Mouse (Mus musculus) forebrain, embryonic 13.5 days (tissue): ENCODE results near the gene Crtc1. TPM values are rescaled to one million over a fixed set of nuclear protein-coding genes. Genes with fewer than 3 reads are reported as not detected.

Source experiments
- ATAC-seq: fragments of 200-750 bp; cut with Nextera tagmentation; 2 replicates; pipeline ENCODE4 v1.8.0; 2017
- H3K27ac ChIP-seq: fragments of 300-500 bp; sonication (generic); 2 replicates; pipeline ENCODE4 v1.5.1; 2015; ENCODE audit warnings: inconsistent platforms, mild to moderate bottlenecking, moderate library complexity
- H3K27me3 ChIP-seq: fragments of 300-500 bp; sonication (generic); 2 replicates; pipeline ENCODE4 v1.6.1; 2015; ENCODE audit warnings: mild to moderate bottlenecking, inconsistent platforms
- H3K36me3 ChIP-seq: fragments of 300-500 bp; sonication (generic); 2 replicates; pipeline ENCODE4 v1.6.1; 2015; ENCODE audit warnings: mild to moderate bottlenecking, inconsistent platforms; ENCODE audit not compliant: poor library complexity, severe bottlenecking
- H3K4me1 ChIP-seq: fragments of 300-500 bp; sonication (generic); 2 replicates; pipeline ENCODE4 v1.6.1; 2015; ENCODE audit warnings: inconsistent platforms
- H3K4me2 ChIP-seq: fragments of 300-500 bp; sonication (generic); 2 replicates; pipeline ENCODE4 v1.6.1; 2015; ENCODE audit warnings: inconsistent platforms, mild to moderate bottlenecking, moderate library complexity
- H3K4me3 ChIP-seq: fragments of 300-500 bp; sonication (generic); 2 replicates; pipeline ENCODE4 v1.5.1; 2015; ENCODE audit warnings: mild to moderate bottlenecking, inconsistent platforms
- H3K9ac ChIP-seq: fragments of 300-500 bp; sonication (generic); 2 replicates; pipeline ENCODE4 v1.6.1; 2015; ENCODE audit warnings: mild to moderate bottlenecking, inconsistent platforms
- H3K9me3 ChIP-seq: fragments of 300-500 bp; sonication (generic); replicated peaks from 2 replicates; pipeline ENCODE4 v1.6.1; 2016; ENCODE audit warnings: inconsistent platforms
- WGBS: fragments of 180-500 bp; shearing (Covaris S2); methylation state at CpG from one replicate; pipeline ENCODE4 v1.1.7; 2015; 5-methylcytosine and 5-hydroxymethylcytosine counted together
- polyA plus RNA-seq: library from polyadenylated mRNA; unstranded; fragments of >200 nt; fragmentation: Nextera tagmentation; extraction: Ambion mirVana; gene quantifications from 2 replicates; pipeline ENCODE4 v1.2.1, GENCODE M21; 2015

Gene Crtc1
- polyA plus RNA-seq, 1 experiment from 2014 or later = 23.4 TPM

DNA sequence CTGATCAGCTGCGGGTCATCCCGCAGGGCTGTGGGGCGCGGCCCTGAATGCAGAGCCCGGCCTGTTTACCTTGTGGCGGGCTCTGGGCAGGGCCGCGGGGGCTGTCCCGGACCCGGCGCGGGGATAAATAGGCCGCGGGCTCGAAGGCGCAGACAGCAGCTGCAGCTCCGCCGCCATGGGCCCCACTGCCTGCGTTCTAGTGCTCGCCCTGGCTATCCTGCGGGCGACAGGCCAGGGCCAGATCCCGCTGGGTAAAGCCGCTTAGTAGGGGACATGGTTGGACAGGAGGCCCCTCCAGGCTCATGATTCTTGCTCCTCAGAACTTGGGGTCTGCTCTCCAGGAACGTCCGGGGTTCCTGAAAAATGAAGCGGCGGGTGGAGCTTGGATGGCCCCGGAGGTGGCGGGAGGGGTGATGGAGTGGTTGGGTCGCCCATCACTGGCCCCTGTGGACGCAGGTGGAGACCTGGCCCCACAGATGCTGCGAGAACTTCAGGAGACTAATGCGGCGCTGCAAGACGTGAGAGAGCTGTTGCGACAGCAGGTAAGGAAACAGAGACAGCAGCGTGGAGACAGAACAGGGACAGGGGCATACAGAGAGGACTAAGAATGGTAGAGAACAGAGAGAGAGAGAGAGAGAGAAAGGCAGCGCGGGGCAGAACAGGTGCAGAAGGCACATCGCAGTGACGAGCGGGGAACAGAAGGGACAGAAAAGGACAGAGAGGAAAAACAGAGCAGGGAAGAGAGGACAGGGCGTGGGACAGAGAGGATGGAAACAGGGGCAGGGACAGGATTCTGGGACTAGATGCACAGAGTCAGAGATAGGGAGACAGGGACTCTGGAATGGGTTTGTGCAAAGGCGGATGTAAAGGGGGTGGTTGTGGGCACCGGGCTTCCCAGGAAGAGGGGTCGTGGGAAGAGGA, 65.7 kb downstream of the Crtc1 start, which contains the start of gene Comp:
TSS of gene Comp (plus strand) at position 162 of the 921 bp plus-strand sequence.
- Histone ChIP-seq H3K36me3 (no peaks in the 10 kb centered on the region), H3K4me1 (peaks cover 25% of the 10 kb centered on the region), H3K27me3 (peaks cover 90% of the 10 kb centered on the region), H3K4me2 (peak within 1 kb of the TSS; percentile 56), H3K9me3 (no peaks in the 10 kb centered on the region), H3K4me3 (peak within 1 kb of the TSS; percentile 35), H3K27ac (no peak within 1 kb of the TSS), H3K9ac (no peak within 1 kb of the TSS)
- no peak for ATAC-seq
- whole genome bisulfite sequencing = 3% methylated on average over 44 of the region's 47 CpGs

DNA sequence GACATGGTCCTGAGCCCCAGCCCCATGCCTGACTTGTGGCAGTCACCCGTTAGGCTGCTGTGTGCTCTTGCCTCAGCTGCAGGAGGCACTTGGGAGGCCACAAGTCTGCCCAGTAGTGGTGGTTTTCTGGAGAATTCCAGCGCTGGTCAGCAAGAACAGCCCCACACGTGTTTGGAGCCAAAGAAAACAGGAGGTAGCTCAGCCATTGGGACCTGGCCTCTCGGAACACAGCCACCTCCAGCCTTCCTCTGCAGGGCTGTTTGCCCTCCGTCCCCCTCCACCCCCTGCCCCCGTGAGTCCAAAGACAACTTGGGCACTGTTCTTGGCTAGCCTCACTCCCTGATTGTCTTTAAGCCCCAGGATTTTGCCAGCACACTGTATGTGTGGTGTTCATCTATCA, 67.4 kb downstream of the Crtc1 start:
- no peak for ATAC-seq
- Histone ChIP-seq H3K4me2 (no peak overlapping the region), H3K27me3 (peaks cover 81% of the 10 kb centered on the region), H3K4me3 (no peak overlapping the region), H3K9ac (no peak overlapping the region), H3K36me3 (no peaks in the 10 kb centered on the region), H3K4me1 (peaks cover 25% of the 10 kb centered on the region), H3K27ac (no peak overlapping the region), H3K9me3 (no peaks in the 10 kb centered on the region)
- WGBS = 31% methylated on average over 6 of the region's 6 CpGs

DNA sequence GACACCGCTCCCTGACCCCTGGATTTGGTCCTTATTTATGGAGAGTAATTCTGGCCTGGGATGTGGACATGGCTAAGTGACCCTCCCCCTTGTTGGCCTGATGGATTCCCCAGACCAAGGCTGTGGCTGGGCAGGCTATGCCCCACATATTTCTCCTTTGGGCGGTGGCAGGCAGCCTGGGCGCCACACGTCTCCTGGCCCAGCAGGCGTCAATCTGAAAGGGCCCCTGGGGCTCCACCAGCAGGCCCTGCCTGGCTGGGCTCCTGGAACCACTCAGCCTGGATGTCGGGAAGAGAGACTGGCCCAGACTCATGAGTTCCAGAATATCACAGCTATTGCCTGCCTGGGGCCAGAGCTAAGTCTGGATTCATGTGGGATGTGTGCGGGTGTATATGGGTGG, 68.9 kb downstream of the Crtc1 start:
- Histone ChIP-seq H3K27me3 (peaks cover 74% of the 10 kb centered on the region), H3K4me1 (peaks cover 19% of the 10 kb centered on the region), H3K4me3 (no peak overlapping the region), H3K4me2 (no peak overlapping the region), H3K36me3 (no peaks in the 10 kb centered on the region), H3K9ac (no peak overlapping the region), H3K9me3 (no peaks in the 10 kb centered on the region), H3K27ac (no peak overlapping the region)
- ATAC-seq = no peak
- WGBS = 81% methylated on average over 7 of the region's 7 CpGs

DNA sequence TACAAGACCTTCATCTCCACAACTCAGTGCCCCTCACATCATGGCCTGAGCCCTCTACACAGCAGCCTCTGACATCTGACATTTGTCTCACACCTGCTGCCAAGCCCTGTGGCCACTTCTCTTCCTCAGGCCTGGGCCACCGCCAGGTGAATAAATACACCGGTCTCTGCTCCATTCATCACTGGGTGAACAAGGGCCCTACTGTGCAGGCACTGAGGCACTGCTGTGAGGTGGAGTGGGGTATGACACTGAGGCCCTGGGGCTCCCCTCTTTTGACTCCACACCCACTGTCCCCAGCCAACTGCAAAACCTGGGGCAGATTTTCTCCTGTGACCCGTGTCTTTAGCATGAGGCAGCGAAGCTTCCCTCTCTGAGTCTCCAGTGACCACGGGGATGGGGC, 72.8 kb downstream of the Crtc1 start:
- no peaks in the 10 kb centered on the region for H3K9me3 ChIP-seq
- H3K36me3 ChIP-seq = no peaks in the 10 kb centered on the region
- H3K9ac ChIP-seq = 0 out of 2 replicates have a peak overlapping the region, but pooled peaks have one; percentile 27
- WGBS = 59% methylated on average over 5 of the region's 5 CpGs
- H3K4me2 ChIP-seq = no peak overlapping the region
- no peaks in the 10 kb centered on the region for H3K4me1 ChIP-seq
- no peak overlapping the region for H3K27ac ChIP-seq
- no peak for ATAC-seq
- H3K4me3 ChIP-seq = no peak overlapping the region
- peaks cover 38% of the 10 kb centered on the region for H3K27me3 ChIP-seq

DNA sequence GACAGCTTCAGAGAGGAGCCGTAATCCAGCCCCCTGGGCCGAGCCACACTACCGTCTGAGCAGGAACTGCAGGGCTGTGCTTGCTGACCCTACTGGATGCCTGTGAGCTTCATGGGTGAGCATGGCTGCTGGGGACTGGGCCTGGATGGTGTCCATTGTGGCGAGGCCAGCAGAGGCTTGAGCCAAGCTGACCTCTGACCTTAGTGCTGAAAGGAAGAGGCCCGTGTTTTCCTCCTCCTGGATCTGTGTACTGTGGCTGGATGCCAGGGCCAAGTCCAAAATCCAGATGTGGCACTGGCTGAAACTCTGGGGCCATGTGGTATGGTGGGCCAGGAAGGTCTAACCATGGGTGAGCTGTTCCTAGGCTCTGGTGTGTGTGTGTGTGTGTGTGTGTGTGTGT, 75.3 kb downstream of the Crtc1 start:
- Histone ChIP-seq H3K9me3 (no peaks in the 10 kb centered on the region), H3K27me3 (0 out of 2 replicates have a peak, but pooled peaks cover 21% of the 10 kb centered on the region), H3K27ac (no peak overlapping the region), H3K4me2 (no peak overlapping the region), H3K36me3 (no peaks in the 10 kb centered on the region), H3K4me3 (no peak overlapping the region), H3K4me1 (0 out of 2 replicates have a peak, but pooled peaks cover 5% of the 10 kb centered on the region), H3K9ac (no peak overlapping the region)
- ATAC-seq = no peak
- 38% methylated on average over 5 of the region's 5 CpGs for WGBS

DNA sequence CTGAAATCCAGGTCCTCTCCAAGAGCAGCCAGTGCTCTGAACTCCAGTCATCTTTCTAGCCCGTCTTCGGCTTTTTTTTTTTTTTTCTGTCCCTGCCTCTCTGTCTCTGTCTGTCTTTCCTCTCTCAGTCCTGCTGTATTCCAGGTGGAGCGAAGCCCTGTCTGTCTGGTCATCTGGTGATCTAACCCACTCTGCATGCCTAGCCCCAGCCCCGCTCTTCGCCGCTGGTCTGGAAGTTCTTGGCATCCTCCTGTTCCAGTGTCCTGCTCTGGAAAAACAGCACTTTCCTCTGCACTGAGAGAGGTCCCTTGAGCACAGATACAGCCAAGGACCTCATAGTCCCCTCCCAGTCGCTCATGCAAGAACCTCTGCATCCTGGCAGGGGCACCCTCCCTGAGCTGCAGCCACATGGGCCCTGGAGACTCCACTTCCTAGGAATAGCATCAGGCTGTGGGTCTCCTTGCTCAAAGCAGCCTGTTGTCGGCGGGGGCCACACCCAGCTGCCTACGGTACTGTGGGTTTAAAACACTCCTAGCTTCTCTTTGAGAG, 77.8 kb downstream of the Crtc1 start:
- Histone ChIP-seq H3K27me3 (0 out of 2 replicates have a peak, but pooled peaks cover 12% of the 10 kb centered on the region), H3K4me2 (no peak overlapping the region), H3K27ac (no peak overlapping the region), H3K9ac (no peak overlapping the region), H3K36me3 (no peaks in the 10 kb centered on the region), H3K9me3 (no peaks in the 10 kb centered on the region), H3K4me3 (no peak overlapping the region), H3K4me1 (0 out of 2 replicates have a peak, but pooled peaks cover 5% of the 10 kb centered on the region)
- WGBS = 77% methylated on average over 10 of the region's 10 CpGs
- ATAC-seq = no peak

DNA sequence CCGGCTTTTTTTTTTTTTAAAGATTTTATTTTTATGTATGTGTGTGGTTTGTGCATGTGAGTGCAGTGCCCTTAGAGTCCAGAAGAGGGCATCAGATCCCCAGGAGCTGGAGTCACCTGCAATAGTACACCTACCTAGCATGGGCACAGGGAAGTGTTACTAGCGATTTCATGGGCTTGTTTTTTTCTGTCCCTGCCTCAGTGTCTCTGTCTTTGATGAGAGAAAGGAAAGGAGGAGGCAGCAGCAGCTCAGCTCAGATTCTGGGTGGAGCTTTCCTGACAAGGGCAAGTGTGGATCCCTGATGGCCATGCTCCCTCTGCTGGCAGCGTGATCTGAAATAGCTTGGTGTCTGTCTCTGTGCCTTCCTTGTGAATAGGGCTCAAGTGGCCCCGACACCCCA, 78.6 kb downstream of the Crtc1 start:
- H3K4me1 ChIP-seq = 0 out of 2 replicates have a peak, but pooled peaks cover 5% of the 10 kb centered on the region
- H3K4me2 ChIP-seq = no peak overlapping the region
- H3K9me3 ChIP-seq = no peaks in the 10 kb centered on the region
- no peak overlapping the region for H3K27ac ChIP-seq
- no peak overlapping the region for H3K4me3 ChIP-seq
- H3K27me3 ChIP-seq = 0 out of 2 replicates have a peak, but pooled peaks cover 8% of the 10 kb centered on the region
- no peak overlapping the region for H3K9ac ChIP-seq
- H3K36me3 ChIP-seq = no peaks in the 10 kb centered on the region
- WGBS = 46% methylated on average over 4 of the region's 4 CpGs
- no peak for ATAC-seq

DNA sequence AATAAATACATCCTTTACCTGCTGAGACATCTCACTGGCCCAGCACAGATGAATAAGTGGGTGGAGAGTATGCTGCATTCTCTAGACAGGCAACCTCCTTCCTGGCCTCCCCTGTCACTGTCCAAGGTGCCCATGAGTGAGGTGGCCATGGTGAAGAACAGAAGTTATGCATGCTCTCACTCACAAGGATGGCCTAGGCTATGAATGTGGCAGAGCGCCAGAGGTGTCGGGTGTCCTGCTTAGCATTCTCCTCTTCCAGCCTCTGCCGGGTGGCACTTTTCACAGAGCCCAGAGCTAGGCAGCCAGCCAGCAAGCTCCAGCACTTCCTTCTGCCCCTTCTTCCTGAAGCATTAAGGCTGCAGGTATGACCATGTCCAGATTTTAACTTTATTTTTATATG, 80.0 kb downstream of the Crtc1 start:
- Histone ChIP-seq H3K9ac (0 out of 2 replicates have a peak overlapping the region, but pooled peaks have one; percentile 26), H3K4me2 (no peak overlapping the region), H3K27ac (no peak overlapping the region), H3K4me1 (0 out of 2 replicates have a peak, but pooled peaks cover 5% of the 10 kb centered on the region), H3K27me3 (0 out of 2 replicates have a peak, but pooled peaks cover 8% of the 10 kb centered on the region), H3K4me3 (no peak overlapping the region), H3K36me3 (no peaks in the 10 kb centered on the region), H3K9me3 (no peaks in the 10 kb centered on the region)
- 33% methylated on average over 3 of the region's 3 CpGs for WGBS
- ATAC-seq = no peak

DNA sequence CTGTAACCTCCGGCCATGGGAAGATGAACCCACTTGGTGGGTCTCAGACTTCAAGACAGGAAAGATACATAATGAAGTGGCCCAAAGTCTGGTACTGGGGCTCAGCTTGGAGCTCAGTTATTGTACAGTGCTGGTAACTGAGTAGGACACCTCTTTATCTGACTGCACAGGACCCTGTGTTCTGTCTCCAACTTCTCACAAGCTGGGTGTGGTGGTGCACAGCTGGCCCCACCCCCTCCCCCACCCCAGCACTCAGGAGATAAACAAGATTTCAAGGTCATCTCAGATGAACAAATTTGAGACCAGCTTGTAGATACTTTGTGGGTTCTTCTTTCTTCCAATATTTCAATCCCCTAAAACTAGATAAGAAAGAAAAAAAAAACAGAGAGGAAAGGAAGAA, 83.3 kb downstream of the Crtc1 start:
- WGBS = 93% methylated on average over 1 of the region's 1 CpGs
- H3K27me3 ChIP-seq = 0 out of 2 replicates have a peak, but pooled peaks cover 5% of the 10 kb centered on the region
- H3K4me2 ChIP-seq = no peak overlapping the region
- H3K9ac ChIP-seq = no peak overlapping the region
- H3K27ac ChIP-seq = no peak overlapping the region
- H3K9me3 ChIP-seq = no peaks in the 10 kb centered on the region
- no peak overlapping the region for H3K4me3 ChIP-seq
- H3K36me3 ChIP-seq = no peaks in the 10 kb centered on the region
- peaks cover 25% of the 10 kb centered on the region for H3K4me1 ChIP-seq
- ATAC-seq = no peak

DNA sequence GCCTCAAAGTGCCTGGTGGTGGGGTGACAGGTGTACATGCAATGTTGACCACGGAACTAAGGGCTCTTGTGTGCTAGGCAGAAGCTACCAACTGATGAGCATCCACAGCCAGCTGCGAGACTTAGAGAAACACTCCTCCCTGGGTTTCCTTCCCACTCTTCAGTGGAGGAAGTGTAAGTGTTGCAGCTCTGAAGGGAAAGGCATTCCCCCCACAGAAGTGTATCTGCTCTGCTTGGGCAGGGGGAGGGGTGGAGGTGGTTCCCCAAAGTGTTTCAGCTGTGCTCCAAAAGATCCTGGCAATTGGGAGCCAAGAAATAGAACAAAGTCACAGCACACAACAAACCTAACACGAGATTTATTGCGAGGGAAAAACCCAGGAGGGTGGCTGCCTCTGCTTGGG, 85.4 kb downstream of the Crtc1 start:
- Histone ChIP-seq H3K4me3 (peak overlapping the region; percentile 100), H3K9ac (peak overlapping the region; percentile 74), H3K9me3 (no peaks in the 10 kb centered on the region), H3K4me1 (peaks cover 41% of the 10 kb centered on the region), H3K4me2 (peak overlapping the region; percentile 96), H3K27me3 (0 out of 2 replicates have a peak, but pooled peaks cover 5% of the 10 kb centered on the region), H3K36me3 (peaks cover 16% of the 10 kb centered on the region), H3K27ac (peak overlapping the region; percentile 82)
- no peak for ATAC-seq
- WGBS = 68% methylated on average over 4 of the region's 4 CpGs

DNA sequence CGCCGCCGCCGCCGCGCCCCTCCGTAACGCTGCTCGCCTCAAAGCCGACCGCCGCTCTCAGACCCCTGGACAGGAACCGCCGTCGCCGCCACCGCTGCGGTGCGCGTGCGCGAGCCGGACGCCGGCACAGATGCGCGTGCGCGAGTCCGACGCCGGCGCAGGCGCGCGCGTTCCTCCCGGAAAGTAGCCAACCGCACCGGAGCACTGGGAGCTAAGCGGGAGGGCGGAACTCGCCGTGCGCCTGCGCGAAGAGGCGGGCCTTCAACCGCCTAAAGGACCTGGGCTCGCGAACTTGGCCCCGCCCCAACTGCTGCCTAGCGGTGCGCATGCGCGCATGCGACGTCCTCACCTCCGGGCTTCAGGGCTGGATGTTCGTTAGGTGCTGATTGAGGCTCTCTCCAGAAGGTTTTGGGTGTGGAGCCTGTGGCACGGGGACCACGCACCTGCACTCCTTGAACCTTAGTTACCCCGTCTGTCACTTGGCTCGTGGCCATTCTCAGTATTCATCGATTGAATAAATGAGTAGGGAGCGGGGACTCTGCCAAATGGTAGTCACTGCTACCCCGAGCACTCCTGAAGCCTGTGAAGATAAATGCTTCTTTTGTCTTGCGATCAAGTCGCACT, 86.1 kb downstream of the Crtc1 start, which contains the start of gene Upf1:
TSS of gene Upf1 (minus strand) at position 85 of the 624 bp plus-strand sequence.
- ATAC-seq = peak; percentile 87
- H3K4me2 ChIP-seq = peak within 1 kb of the TSS; percentile 96
- peak within 1 kb of the TSS; percentile 82 for H3K27ac ChIP-seq
- H3K9ac ChIP-seq = peak within 1 kb of the TSS; percentile 99
- peak within 1 kb of the TSS; percentile 100 for H3K4me3 ChIP-seq
- no peaks in the 10 kb centered on the region for H3K9me3 ChIP-seq
- H3K36me3 ChIP-seq = peaks cover 23% of the 10 kb centered on the region
- under 1% methylated on average over 58 of the region's 69 CpGs for WGBS
- no peaks in the 10 kb centered on the region for H3K27me3 ChIP-seq
- H3K4me1 ChIP-seq = peaks cover 48% of the 10 kb centered on the region
